Mouse (Mus musculus) urinary bladder, postnatal 10 days (tissue): ENCODE measurements around the gene Tmem255b.

Source experiments
- DNase-seq: peaks from one replicate; pipeline ENCODE4 v3.0.0; 2022; ENCODE audit warnings: low spot score

The Tmem255b gene

DNA sequence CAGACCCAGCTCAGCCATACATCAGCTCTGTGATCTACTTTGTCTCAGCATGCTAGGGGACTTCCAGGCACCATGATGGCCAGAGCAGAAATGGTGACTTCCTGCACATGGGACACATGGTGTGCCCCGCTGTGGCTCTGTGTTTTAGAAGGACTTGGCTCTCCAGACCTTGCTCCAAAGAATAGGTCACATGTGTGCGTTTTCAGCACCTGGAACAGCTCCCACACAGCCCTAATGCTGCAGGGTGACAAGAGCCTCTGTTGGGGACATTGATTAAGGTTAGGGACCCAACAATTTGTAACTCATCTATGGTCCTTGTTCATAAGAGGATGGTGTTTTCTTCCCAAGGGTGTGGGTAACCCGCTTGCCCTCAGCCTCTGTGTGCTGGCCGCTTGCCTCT, 13.2 kb downstream of the Tmem255b start:
- DNase-seq: no peak

DNA sequence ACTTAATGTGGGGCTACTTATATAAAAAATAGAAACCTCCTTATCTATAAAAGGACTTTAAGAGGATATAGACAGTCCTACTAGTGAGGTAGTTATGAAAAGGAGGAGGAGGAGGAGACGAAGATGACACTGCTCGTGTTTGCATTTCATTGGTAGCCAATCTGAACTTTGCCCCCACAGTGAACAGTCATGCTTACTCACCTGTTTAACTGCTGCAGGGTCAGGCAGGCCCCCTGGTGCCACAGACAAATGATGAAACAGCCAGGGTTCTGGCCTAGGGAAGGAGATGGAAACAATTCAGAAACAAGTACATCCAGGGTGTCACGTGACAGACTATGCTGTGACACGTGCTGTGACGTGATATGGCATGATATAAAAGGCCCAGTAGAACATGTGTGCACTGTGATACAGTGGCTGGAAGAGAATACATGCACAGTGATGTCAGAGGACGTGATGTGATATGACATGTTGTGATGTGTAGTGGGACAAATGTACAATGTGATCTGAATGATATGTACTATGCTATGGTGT, 16.8 kb downstream of the Tmem255b start:
- no peak for DNase-seq

DNA sequence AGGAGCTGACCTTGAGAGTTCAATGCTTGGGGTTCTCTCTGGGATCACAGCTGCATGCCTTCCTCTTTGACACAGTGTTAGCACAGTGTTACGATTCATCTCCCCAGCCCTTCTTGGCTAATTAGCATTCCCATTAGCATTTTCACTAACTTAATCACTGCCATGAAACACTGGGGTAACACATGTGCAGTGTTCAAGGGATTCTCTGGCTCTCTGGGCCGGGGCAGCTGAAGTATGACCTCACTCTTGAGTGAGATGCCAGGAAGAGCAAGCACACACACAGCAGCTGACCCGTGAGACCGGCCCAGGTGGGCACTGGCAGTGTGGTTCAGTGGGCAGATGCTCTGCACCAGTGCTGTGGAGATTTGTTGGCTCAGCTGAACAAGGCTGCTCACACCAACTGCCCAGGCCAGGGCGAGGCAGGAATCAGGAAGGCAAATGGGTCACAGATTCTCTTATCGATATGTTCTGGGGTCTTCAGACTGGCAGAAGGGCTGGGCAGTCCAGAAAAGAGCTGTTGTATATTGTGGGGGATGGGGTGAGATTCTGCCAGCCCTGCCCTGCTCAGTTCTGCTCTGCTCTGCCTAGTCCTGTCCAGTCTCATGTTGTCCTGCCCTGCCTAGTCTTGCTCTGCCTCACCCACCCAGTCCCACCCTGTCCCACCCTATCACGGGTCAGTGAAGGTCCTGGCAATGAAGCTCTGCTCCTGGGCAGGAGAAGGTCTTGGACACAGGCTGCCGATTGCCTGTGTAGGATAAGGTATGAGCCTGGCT, 19.5 kb downstream of the Tmem255b start:
- no peak for DNase-seq

GRCm38 (mm10) chr8:13455295-13455694, 20.3 kb downstream of the Tmem255b start:
- DNase-seq: no peak

- DNase-seq: no peak
These were observed 24.4 kb downstream of the Tmem255b start for GRCm38 (mm10) chr8:13459431-13459830.

GRCm38 (mm10) chr8:13461085-13461765, 26.2 kb downstream of the Tmem255b start:
- no peak for DNase-seq

DNA sequence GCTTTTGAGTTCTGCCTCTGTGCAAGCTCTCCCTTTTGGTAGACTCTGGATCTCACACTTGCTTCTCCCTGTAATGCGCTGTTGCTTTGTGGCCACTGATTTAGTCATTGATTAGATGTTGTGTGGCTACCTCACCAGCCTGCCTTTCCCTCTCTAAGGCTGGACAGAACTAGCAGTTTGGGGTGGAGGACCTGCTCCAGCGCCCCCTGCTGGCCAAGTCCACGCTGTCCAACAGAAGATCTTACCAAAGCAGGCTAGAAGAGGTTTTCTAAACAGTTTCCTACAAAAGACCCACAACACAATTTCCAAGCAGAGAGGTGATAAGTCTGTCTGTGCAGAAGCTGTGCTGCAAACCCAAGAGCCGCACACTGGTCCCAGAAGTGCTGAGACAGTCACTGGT, 26.9 kb downstream of the Tmem255b start:
- DNase-seq: no peak

- no peak for DNase-seq
These were observed 27.4 kb downstream of the Tmem255b start for GRCm38 (mm10) chr8:13462392-13462791.

GRCm38 (mm10) chr8:13465324-13465723, 30.3 kb downstream of the Tmem255b start:
- DNase-seq: no peak

DNA sequence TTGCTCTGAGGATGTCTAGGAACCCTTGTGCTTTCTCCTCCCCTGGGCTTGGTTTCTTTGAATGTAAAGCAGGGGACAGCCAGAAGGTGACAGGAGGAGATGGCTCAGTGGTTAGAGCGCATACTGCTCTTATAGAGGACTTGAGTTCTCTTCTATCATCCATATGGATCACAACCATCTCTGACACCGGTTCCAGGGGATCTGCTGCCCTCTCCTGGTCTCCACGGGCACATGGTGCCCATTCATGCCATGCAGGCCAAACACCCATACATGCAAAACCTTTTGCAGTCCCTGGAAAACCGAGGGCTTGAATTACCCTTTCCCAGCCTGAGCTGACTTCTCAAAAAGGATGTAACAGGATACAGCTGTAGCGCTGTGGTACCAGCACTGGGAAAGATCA, 32.0 kb downstream of the Tmem255b start:
- DNase-seq: no peak

- no peak for DNase-seq
These were observed 33.7 kb downstream of the Tmem255b start for GRCm38 (mm10) chr8:13468737-13469136.

GRCm38 (mm10) chr8:13471484-13471883, 36.5 kb downstream of the Tmem255b start:
- no peak for DNase-seq

DNA sequence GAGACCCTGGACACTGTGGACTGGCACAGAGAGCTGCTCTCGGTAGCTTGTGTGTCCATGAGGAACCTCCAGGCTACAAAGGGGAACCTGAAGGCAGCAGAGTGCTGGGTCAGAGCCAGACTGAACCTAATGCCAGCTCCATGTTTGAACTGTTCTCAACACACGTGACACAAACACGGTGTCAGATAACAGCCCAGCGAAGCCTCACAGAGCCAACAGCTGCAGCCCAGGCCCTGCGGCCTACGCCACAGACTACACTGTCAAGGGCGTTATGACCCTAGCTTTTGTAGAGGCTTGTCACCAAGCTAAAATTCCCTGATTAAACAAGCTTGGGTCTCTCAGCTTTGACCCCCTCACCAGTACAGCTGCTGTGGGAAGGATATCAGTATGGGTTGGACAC, 37.3 kb downstream of the Tmem255b start:
- DNase-seq: no peak

GRCm38 (mm10) chr8:13475892-13476291, 40.9 kb downstream of the Tmem255b start:
- no peak for DNase-seq

- no peak for DNase-seq
These were observed 46.1 kb downstream of the Tmem255b start for GRCm38 (mm10) chr8:13481089-13481554.

DNA sequence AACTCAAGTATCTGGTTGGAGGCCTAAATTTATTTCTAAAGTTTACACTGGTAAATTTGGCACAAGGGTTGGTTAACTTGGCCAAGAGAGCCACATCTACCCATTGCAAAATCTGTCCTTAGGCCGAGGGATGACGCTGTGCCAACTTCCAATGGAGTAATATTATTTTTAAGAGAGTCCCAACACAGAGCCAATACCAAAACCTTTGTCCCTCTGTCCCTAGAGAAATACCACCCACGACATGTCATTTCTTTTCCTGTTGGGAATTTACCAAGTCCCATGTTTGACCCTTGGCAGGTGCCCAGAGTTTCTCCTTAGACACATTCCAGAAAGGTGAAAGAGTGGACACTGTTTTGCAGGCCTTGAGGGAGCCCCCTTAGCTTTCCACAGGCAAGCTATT, 46.6 kb downstream of the Tmem255b start:
- no peak for DNase-seq

- no peak for DNase-seq
These were observed 47.3 kb downstream of the Tmem255b start for GRCm38 (mm10) chr8:13482101-13482801.

- DNase-seq: no peak
These were observed 48.2 kb downstream of the Tmem255b start for GRCm38 (mm10) chr8:13483191-13483590.

GRCm38 (mm10) chr8:13489351-13489750, 54.4 kb downstream of the Tmem255b start:
- DNase-seq: no peak

DNA sequence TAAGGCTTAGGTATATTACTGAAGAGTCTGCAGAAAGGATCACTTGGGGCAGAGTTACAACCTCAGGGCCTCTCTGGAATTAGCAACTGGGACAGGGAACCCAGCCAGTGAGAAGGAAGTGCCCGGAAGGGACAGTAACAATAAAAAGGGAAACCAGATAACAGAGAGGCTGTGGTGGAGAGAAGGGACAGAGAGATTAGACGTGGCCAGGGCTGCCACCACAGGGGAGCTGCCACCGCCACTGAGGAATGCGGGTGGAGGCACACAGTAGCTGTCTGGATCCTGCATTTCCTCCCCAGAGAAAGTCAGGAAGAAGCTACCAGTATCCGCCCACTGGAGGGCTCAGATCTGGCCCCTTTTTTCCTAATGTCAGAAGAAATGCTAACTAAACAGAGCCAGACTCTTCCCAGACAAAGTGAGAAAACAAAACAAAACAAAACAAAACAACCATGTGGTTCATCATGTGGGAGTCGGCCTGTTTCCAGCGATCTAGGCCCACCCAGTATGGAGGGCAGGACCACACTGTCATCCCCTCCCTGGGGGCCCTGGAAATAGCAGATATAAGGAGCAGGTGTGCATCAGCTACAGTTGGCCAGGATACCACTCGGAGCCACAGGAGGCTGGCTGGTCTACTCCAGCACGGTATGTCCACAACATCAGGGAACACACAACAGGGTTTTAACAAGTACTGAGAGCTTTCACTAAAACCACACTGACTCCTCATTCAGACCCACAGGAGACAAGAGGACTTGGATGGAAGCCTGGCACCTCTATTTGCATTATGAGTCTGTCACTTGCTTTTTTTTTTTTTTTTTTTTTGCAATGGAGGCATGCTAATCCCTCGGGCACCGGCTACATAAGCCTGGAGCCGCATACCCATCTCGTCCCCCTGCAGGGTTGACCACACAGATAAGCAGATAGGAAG, 55.3 kb downstream of the Tmem255b start:
- DNase-seq: no peak

- DNase-seq: no peak
These were observed 56.6 kb downstream of the Tmem255b start for GRCm38 (mm10) chr8:13491491-13492010.
